Mouse (Mus musculus) brain, embryonic 14.5 days (tissue): ENCODE measurements at regions not wholly inside any gene's neighbourhood (a gene's known extent, or its start where the extent isn't known, plus 50 kb on each side); places are given as distances from the start of the nearest gene placed in this dataset.

Experiments
- CTCF ChIP-seq: fragments of 200-500 bp; IDR thresholded peaks from 2 replicates; pipeline ENCODE4 v1.5.1; 2012; ENCODE audit warnings: inconsistent platforms, mild to moderate bottlenecking, moderate library complexity, borderline replicate concordance; ENCODE audit not compliant: insufficient read depth, insufficient read length; ENCODE audit errors: extremely low read depth
- POLR2A ChIP-seq: fragments of 200-500 bp; IDR thresholded peaks from 2 replicates; pipeline ENCODE4 v1.6.1; 2012; ENCODE audit warnings: mild to moderate bottlenecking, inconsistent platforms, borderline replicate concordance; ENCODE audit not compliant: poor library complexity, insufficient read depth, insufficient read length, severe bottlenecking; ENCODE audit errors: extremely low read depth

DNA sequence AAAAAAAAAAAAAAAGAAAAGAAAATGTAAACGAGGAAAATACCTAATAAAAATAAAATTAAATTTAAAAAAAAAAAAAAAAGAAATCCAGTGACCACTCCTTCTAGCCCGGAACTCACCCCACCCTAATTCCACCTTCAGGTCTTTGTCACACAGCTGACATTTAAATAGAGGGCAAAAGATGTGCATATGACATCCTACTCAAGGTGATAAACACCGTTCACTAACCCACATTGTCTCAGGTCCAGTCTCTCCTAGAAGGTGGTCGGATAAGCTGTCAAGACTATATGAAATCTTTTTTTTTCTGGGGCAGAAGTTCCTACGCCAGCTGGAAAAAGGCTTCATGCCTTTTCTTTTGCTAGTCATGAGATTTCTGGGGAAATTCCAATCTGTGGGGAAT is 226.6 kb upstream of the Tbl1xr1 start:
- TF ChIP-seq POLR2A = no peak
- no peak for TF ChIP-seq CTCF
